Mouse (Mus musculus) lung, postnatal 0 days (tissue): ENCODE results near the gene Pram1. TPM values are rescaled to one million over a fixed set of nuclear protein-coding genes. Genes with fewer than 3 reads are reported as not detected.

Experiments
- ATAC-seq: fragments of 200-750 bp; cut with Nextera tagmentation; 2 replicates; pipeline ENCODE4 v1.8.0; 2017; ENCODE audit warnings: moderate library complexity
- DNase-seq: peaks from one replicate; pipeline ENCODE4 v3.0.0-alpha.2; 2016; ENCODE audit warnings: low spot score
- H3K27ac ChIP-seq: fragments of 300-500 bp; sonication (generic); 2 replicates; pipeline ENCODE4 v1.5.1; 2014; ENCODE audit warnings: antibody characterized with exemption, mild to moderate bottlenecking, low read length, mixed read lengths
- H3K27me3 ChIP-seq: fragments of 300-500 bp; sonication (generic); replicated peaks from 2 replicates; pipeline ENCODE4 v1.6.1; 2014; ENCODE audit warnings: low read length, mixed read lengths; ENCODE audit not compliant: insufficient read depth
- H3K36me3 ChIP-seq: fragments of 300-500 bp; sonication (generic); 2 replicates; pipeline ENCODE4 v1.6.1; 2014; ENCODE audit warnings: low read length, mixed read lengths; ENCODE audit not compliant: insufficient read depth
- H3K4me1 ChIP-seq: fragments of 300-500 bp; sonication (generic); 2 replicates; pipeline ENCODE4 v1.6.1; 2014; ENCODE audit warnings: antibody characterized with exemption, low read depth, low read length, mixed read lengths; ENCODE audit not compliant: insufficient read depth
- H3K4me2 ChIP-seq: fragments of 300-500 bp; sonication (generic); replicated peaks from 2 replicates; pipeline ENCODE4 v1.6.1; 2014; ENCODE audit warnings: low read depth, mild to moderate bottlenecking, low read length, moderate library complexity, mixed read lengths
- H3K4me3 ChIP-seq: fragments of 300-500 bp; sonication (generic); 2 replicates; pipeline ENCODE4 v1.5.1; 2014; ENCODE audit warnings: low read depth, low read length
- H3K9ac ChIP-seq: fragments of 300-500 bp; sonication (generic); replicated peaks from 2 replicates; pipeline ENCODE4 v1.6.1; 2014; ENCODE audit warnings: low read depth, mild to moderate bottlenecking
- H3K9me3 ChIP-seq: fragments of 300-500 bp; sonication (generic); 2 replicates; pipeline ENCODE4 v1.6.1; 2016; ENCODE audit warnings: low read length, mixed read lengths
- CTCF ChIP-seq: IDR thresholded peaks from 2 replicates; pipeline ENCODE4 v1.5.1; 2016; ENCODE audit warnings: antibody characterized with exemption, mild to moderate bottlenecking
- EP300 ChIP-seq: IDR thresholded peaks from 2 replicates; pipeline ENCODE4 v1.6.1; 2016; ENCODE audit warnings: antibody characterized with exemption, mild to moderate bottlenecking, control low read depth
- WGBS: fragments of 180-500 bp; shearing (Covaris S2); extraction: QIAGEN DNeasy Blood & Tissue Kit; methylation state at CpG from one replicate; pipeline ENCODE4 v1.1.7; 2014; 5-methylcytosine and 5-hydroxymethylcytosine counted together
- polyA plus RNA-seq: library from polyadenylated mRNA; unstranded; fragments of >200 nt; fragmentation: Nextera tagmentation; extraction: Ambion mirVana; gene quantifications from 2 replicates; pipeline ENCODE4 v1.2.1, GENCODE M21; 2015

Gene Pram1
- polyA plus RNA-seq, 1 experiment from 2014 or later, result 1.3 TPM

- Histone ChIP-seq H3K27ac (no peak overlapping the region), H3K4me3 (no peak overlapping the region), H3K27me3 (no peaks in the 10 kb centered on the region), H3K4me1 (no peaks in the 10 kb centered on the region), H3K9me3 (no peaks in the 10 kb centered on the region), H3K36me3 (peaks cover 54% of the 10 kb centered on the region; the same call in 1 of the 2 replicates), H3K9ac (no peak overlapping the region), H3K4me2 (no peak overlapping the region)
- WGBS, result 90% methylated on average over 8 of the region's 8 CpGs
- no peak for TF ChIP-seq EP300
- TF ChIP-seq CTCF, result no peak
- no peak for DNase-seq
- ATAC-seq, result no peak
Measured at GRCm38 (mm10) chr17:33645073-33645472, 7.2 kb downstream of the Pram1 start.

GRCm38 (mm10) chr17:33649781-33650475 is 12.1 kb downstream of the Pram1 start:
- no peaks in the 10 kb centered on the region for H3K4me1 ChIP-seq
- H3K4me2 ChIP-seq, result no peak overlapping the region
- no peaks in the 10 kb centered on the region for H3K27me3 ChIP-seq
- H3K9ac ChIP-seq, result no peak overlapping the region
- TF ChIP-seq EP300 (no peak), CTCF (no peak)
- peaks cover 65% of the 10 kb centered on the region for H3K36me3 ChIP-seq
- H3K27ac ChIP-seq, result no peak overlapping the region
- H3K9me3 ChIP-seq, result no peaks in the 10 kb centered on the region
- 98% methylated on average over 34 of the region's 34 CpGs for WGBS
- DNase-seq (no peak), ATAC-seq (peak; percentile 9)
- no peak overlapping the region for H3K4me3 ChIP-seq

GRCm38 (mm10) chr17:33666813-33667212 is 29.0 kb downstream of the Pram1 start:
- Histone ChIP-seq H3K4me1 (no peaks in the 10 kb centered on the region), H3K36me3 (peaks cover 24% of the 10 kb centered on the region), H3K9ac (no peak overlapping the region), H3K9me3 (no peaks in the 10 kb centered on the region), H3K4me3 (no peak overlapping the region), H3K27me3 (no peaks in the 10 kb centered on the region), H3K27ac (no peak overlapping the region), H3K4me2 (no peak overlapping the region)
- DNase-seq (no peak), ATAC-seq (no peak)
- 56% methylated on average over 3 of the region's 3 CpGs for WGBS
- TF ChIP-seq EP300 (no peak), CTCF (no peak)

GRCm38 (mm10) chr17:33669681-33670080 is 31.8 kb downstream of the Pram1 start:
- H3K27me3 ChIP-seq, result no peaks in the 10 kb centered on the region
- ATAC-seq, result no peak

GRCm38 (mm10) chr17:33673837-33674236 is 36.0 kb downstream of the Pram1 start:
- no peak overlapping the region for H3K4me2 ChIP-seq
- no peak overlapping the region for H3K9ac ChIP-seq
- H3K9me3 ChIP-seq, result no peaks in the 10 kb centered on the region
- H3K4me1 ChIP-seq, result no peaks in the 10 kb centered on the region; the same call in 1 of the 2 replicates
- 61% methylated on average over 1 of the region's 1 CpGs for WGBS
- H3K36me3 ChIP-seq, result peaks cover 6% of the 10 kb centered on the region
- peak overlapping the region; percentile 1; the same call in 1 of the 2 replicates for H3K27ac ChIP-seq
- TF ChIP-seq CTCF (no peak), EP300 (no peak)
- ATAC-seq (no peak), DNase-seq (no peak)
- H3K4me3 ChIP-seq, result no peak overlapping the region
- H3K27me3 ChIP-seq, result no peaks in the 10 kb centered on the region

More at GRCm38 (mm10) chr17:33669681-33670080, 31.8 kb downstream of the Pram1 start:
- H3K9ac ChIP-seq, result no peak overlapping the region
- H3K4me2 ChIP-seq, result no peak overlapping the region
- DNase-seq, result no peak
- H3K4me1 ChIP-seq, result no peaks in the 10 kb centered on the region
- WGBS, result 90% methylated on average over 3 of the region's 3 CpGs
- no peak overlapping the region for H3K4me3 ChIP-seq
- H3K36me3 ChIP-seq, result peaks cover 11% of the 10 kb centered on the region
- no peak overlapping the region for H3K27ac ChIP-seq
- H3K9me3 ChIP-seq, result no peaks in the 10 kb centered on the region
- no peak for TF ChIP-seq EP300
- TF ChIP-seq CTCF, result no peak

GRCm38 (mm10) chr17:33675452-33675851 is 37.6 kb downstream of the Pram1 start:
- DNase-seq, result peak; percentile 37
- Histone ChIP-seq H3K4me2 (no peak overlapping the region), H3K36me3 (peaks cover 6% of the 10 kb centered on the region), H3K4me3 (no peak overlapping the region), H3K27ac (no peak overlapping the region), H3K9ac (no peak overlapping the region), H3K9me3 (no peaks in the 10 kb centered on the region), H3K4me1 (no peaks in the 10 kb centered on the region; the same call in 1 of the 2 replicates), H3K27me3 (no peaks in the 10 kb centered on the region)
- ATAC-seq, result no peak
- TF ChIP-seq CTCF (no peak), EP300 (no peak)
